Mouse (Mus musculus) thymus, postnatal 10 days (tissue): ENCODE data around the gene D430041D05Rik.

Experiments used
- DNase-seq, 2 experiments: peaks; one replicate each; pipeline ENCODE4 v3.0.0; 2021; ENCODE audit warnings: low spot score in 2 of 2

D430041D05Rik gene

GRCm38 (mm10) chr2:104408351-104408750, 2.5 kb downstream of the D430041D05Rik start:
- DNase-seq = no peak

- no peak for DNase-seq
Measured at GRCm38 (mm10) chr2:104407913-104408312, 2.9 kb downstream of the D430041D05Rik start.

- DNase-seq = no peak
Measured at GRCm38 (mm10) chr2:104404036-104404435, 6.8 kb downstream of the D430041D05Rik start.

- DNase-seq = no peak
Measured at GRCm38 (mm10) chr2:104398651-104399290, 12.0 kb downstream of the D430041D05Rik start.

GRCm38 (mm10) chr2:104395961-104396360, 14.9 kb downstream of the D430041D05Rik start:
- DNase-seq = no peak

- DNase-seq = no peak
Measured at GRCm38 (mm10) chr2:104394769-104395168, 16.0 kb downstream of the D430041D05Rik start.

- DNase-seq = no peak
Measured at GRCm38 (mm10) chr2:104392700-104393312, 18.0 kb downstream of the D430041D05Rik start.

- DNase-seq = no peak
Measured at GRCm38 (mm10) chr2:104389231-104389630, 21.6 kb downstream of the D430041D05Rik start.

GRCm38 (mm10) chr2:104385941-104386340, 24.9 kb downstream of the D430041D05Rik start:
- peak; percentile 17 to 34 for DNase-seq

- DNase-seq = no peak
Measured at GRCm38 (mm10) chr2:104383589-104383988, 27.2 kb downstream of the D430041D05Rik start.

- DNase-seq = no peak
Measured at GRCm38 (mm10) chr2:104382813-104383212, 28.0 kb downstream of the D430041D05Rik start.

GRCm38 (mm10) chr2:104379304-104379703, 31.5 kb downstream of the D430041D05Rik start:
- no peak for DNase-seq

GRCm38 (mm10) chr2:104378791-104379190, 32.0 kb downstream of the D430041D05Rik start:
- no peak for DNase-seq

GRCm38 (mm10) chr2:104377990-104378389, 32.8 kb downstream of the D430041D05Rik start:
- DNase-seq = no peak

- no peak for DNase-seq
Measured at GRCm38 (mm10) chr2:104372156-104372555, 38.7 kb downstream of the D430041D05Rik start.

GRCm38 (mm10) chr2:104371606-104372130, 39.1 kb downstream of the D430041D05Rik start:
- no peak for DNase-seq

GRCm38 (mm10) chr2:104367836-104368298, 42.9 kb downstream of the D430041D05Rik start:
- no peak for DNase-seq

GRCm38 (mm10) chr2:104367291-104367690, 43.5 kb downstream of the D430041D05Rik start:
- DNase-seq = no peak

GRCm38 (mm10) chr2:104359305-104359704, 51.5 kb downstream of the D430041D05Rik start:
- no peak for DNase-seq

GRCm38 (mm10) chr2:104358881-104359280, 51.9 kb downstream of the D430041D05Rik start:
- no peak for DNase-seq

- DNase-seq = no peak
Measured at GRCm38 (mm10) chr2:104356531-104356930, 54.3 kb downstream of the D430041D05Rik start.

GRCm38 (mm10) chr2:104354117-104354516, 56.7 kb downstream of the D430041D05Rik start:
- DNase-seq = no peak

- no peak for DNase-seq
Measured at GRCm38 (mm10) chr2:104352204-104352493, 58.7 kb downstream of the D430041D05Rik start.
